Comparison of ENCODE assay signal across 8 mouse cellular contexts in the genomic region with DNA sequence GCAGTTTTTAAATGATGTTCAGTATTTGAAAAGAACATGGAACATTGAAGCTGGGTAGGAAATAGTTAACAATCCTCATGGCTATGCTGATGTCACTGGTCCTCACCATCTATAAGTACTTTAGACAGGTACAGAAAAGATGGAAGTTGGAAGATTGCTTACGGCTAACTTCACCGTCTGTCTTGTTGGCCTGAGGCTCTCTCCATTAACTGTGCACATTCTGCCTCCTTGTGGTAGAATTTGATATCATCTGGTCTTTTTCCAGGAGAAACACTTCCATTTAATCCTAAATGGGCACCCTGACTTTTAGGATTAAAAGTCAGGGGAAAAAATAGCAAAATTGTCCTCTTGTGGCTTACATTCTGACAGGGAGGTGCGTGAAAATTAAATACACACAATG.
A peak's percentile ranks its signal among the peaks of the same experiment; 100 is the strongest.
DNase-seq lines count a peak whose midpoint lies in the region; ATAC-seq and TF ChIP-seq lines count a peak whose summit lies in the region.

No protein-coding gene starts in this region.

- no peaks in the 10 kb centered on the region for H3K4me1 ChIP-seq in hindbrain, embryonic 11.5 days (replicated peaks; ENCODE audit: control insufficient read depth, insufficient read depth, low read length)
- H3K4me1 ChIP-seq in hindbrain, embryonic 10.5 days (replicated peaks): no peaks in the 10 kb centered on the region
- no peaks in the 10 kb centered on the region for H3K4me1 ChIP-seq in limb, embryonic 14.5 days (ENCODE audit: control insufficient read depth, insufficient read depth, low read length)

- H3K4me3 ChIP-seq in hindbrain, embryonic 11.5 days (ENCODE audit: low read depth, low read length): no peak overlapping the region
- H3K4me3 ChIP-seq in hindbrain, embryonic 10.5 days: no peak overlapping the region
- H3K4me3 ChIP-seq in limb, embryonic 14.5 days (replicated peaks; ENCODE audit: low read length): no peak overlapping the region

- ATAC-seq in hindbrain, embryonic 11.5 days (ENCODE audit: low FRiP score): no peak
- ATAC-seq in limb, embryonic 14.5 days (ENCODE audit: low FRiP score, low read depth): no peak
- ATAC-seq in erythroblast, adult 5-6 weeks (replicated peaks; ENCODE audit: low FRiP score, poor library complexity, severe bottlenecking): no peak

- 18% methylated on average over 3 of the region's 3 CpGs for WGBS in hindbrain, embryonic 11.5 days
- WGBS in hindbrain, embryonic 10.5 days: 14% methylated on average over 3 of the region's 3 CpGs
- 3% methylated on average over 3 of the region's 3 CpGs for WGBS in limb, embryonic 14.5 days

- DNase-seq in hindbrain, embryonic 11.5 days (ENCODE audit: low spot score): peak; percentile 74
- no peak for DNase-seq in hindbrain, embryonic 10.5 days (ENCODE audit: low spot score)
- peak; percentile 17 for DNase-seq in urinary bladder, postnatal 25 days (ENCODE audit: low spot score)
- no peak for DNase-seq in urinary bladder, adult 2 months (ENCODE audit: low spot score)
- DNase-seq in embryo, embryonic 10 days (ENCODE audit: low spot score): peak; percentile 75
- peak; percentile 44 for DNase-seq in limb, embryonic 14.5 days (ENCODE audit: low spot score)
- no peak for DNase-seq in spleen, adult 12 weeks (ENCODE audit: low spot score)

- H3K27ac ChIP-seq in hindbrain, embryonic 11.5 days (ENCODE audit: low read depth, low read length): no peak overlapping the region
- H3K27ac ChIP-seq in hindbrain, embryonic 10.5 days: no peak overlapping the region
- no peak overlapping the region for H3K27ac ChIP-seq in limb, embryonic 14.5 days (replicated peaks; ENCODE audit: low read depth, low read length)

- H3K4me2 ChIP-seq in hindbrain, embryonic 11.5 days (replicated peaks; ENCODE audit: low read depth, low read length): no peak overlapping the region
- H3K4me2 ChIP-seq in limb, embryonic 14.5 days (replicated peaks; ENCODE audit: low read depth, low read length, severe bottlenecking): no peak overlapping the region

- H3K27me3 ChIP-seq in hindbrain, embryonic 11.5 days (ENCODE audit: control insufficient read depth, insufficient read depth, low read length): no peaks in the 10 kb centered on the region
- 0 out of 2 replicates have a peak, but pooled peaks cover 5% of the 10 kb centered on the region for H3K27me3 ChIP-seq in hindbrain, embryonic 10.5 days (ENCODE audit: insufficient read depth, poor library complexity, severe bottlenecking)
- H3K27me3 ChIP-seq in limb, embryonic 14.5 days (ENCODE audit: control insufficient read depth, insufficient read depth, low read length): no peaks in the 10 kb centered on the region

- H3K36me3 ChIP-seq in hindbrain, embryonic 11.5 days (ENCODE audit: control insufficient read depth, insufficient read depth, low read length): no peaks in the 10 kb centered on the region
- H3K36me3 ChIP-seq in hindbrain, embryonic 10.5 days: no peaks in the 10 kb centered on the region
- H3K36me3 ChIP-seq in limb, embryonic 14.5 days (ENCODE audit: control insufficient read depth, insufficient read depth, low read length): no peaks in the 10 kb centered on the region

- no peak for TF ChIP-seq POLR2A in limb, embryonic 14.5 days (IDR thresholded peaks at IDR 0.05; ENCODE audit: borderline replicate concordance, extremely low read depth, insufficient read depth, insufficient read length)

- no peak overlapping the region for H3K9ac ChIP-seq in hindbrain, embryonic 11.5 days (ENCODE audit: low read depth, low read length)
- no peak overlapping the region for H3K9ac ChIP-seq in limb, embryonic 14.5 days (ENCODE audit: low read depth, low read length, severe bottlenecking)

- H3K9me3 ChIP-seq in hindbrain, embryonic 11.5 days (ENCODE audit: control insufficient read depth, low read length): no peaks in the 10 kb centered on the region
- no peaks in the 10 kb centered on the region for H3K9me3 ChIP-seq in hindbrain, embryonic 10.5 days
- H3K9me3 ChIP-seq in limb, embryonic 14.5 days (ENCODE audit: control insufficient read depth, low read length): no peaks in the 10 kb centered on the region

Comparison
In these comparisons a context has a peak if more than half of its experiments do, and no peak if none do; other contexts are left out.
1. DNase-seq: peak in hindbrain, embryonic 11.5 days (single experiment), urinary bladder, postnatal 25 days (single experiment), embryo, embryonic 10 days (single experiment) and limb, embryonic 14.5 days (single experiment); none in hindbrain, embryonic 10.5 days (single experiment), urinary bladder, adult 2 months (single experiment) and spleen, adult 12 weeks (single experiment).